Mouse (Mus musculus) megakaryocyte, embryonic 14.5 days (primary cell): ENCODE results near the gene Cacng7. TPM values are rescaled to one million over a fixed set of nuclear protein-coding genes. Genes with fewer than 3 reads are reported as not detected.
"Not testable (repeated sequence)": the region's sequence is repeated elsewhere in the genome, so short reads cannot be mapped to it uniquely, and the experiment has no call there.

Source experiments
- H3K27me3 ChIP-seq: replicated peaks from 2 replicates; pipeline ENCODE3; 2012; ENCODE audit warnings: inconsistent platforms
- H3K36me3 ChIP-seq: replicated peaks from 2 replicates; pipeline ENCODE3; 2012; ENCODE audit warnings: low read length, inconsistent platforms, mixed read lengths
- H3K4me1 ChIP-seq: 2 replicates; pipeline ENCODE4 v1.6.1; 2012; ENCODE audit warnings: inconsistent platforms
- H3K4me3 ChIP-seq: replicated peaks from 2 replicates; pipeline ENCODE3; 2012; ENCODE audit warnings: moderate library complexity, mild to moderate bottlenecking, inconsistent platforms
- H3K9me3 ChIP-seq: 2 replicates; pipeline ENCODE4 v1.6.1; 2012; ENCODE audit warnings: inconsistent platforms
- FLI1 ChIP-seq: IDR thresholded peaks from 2 replicates; pipeline ENCODE4 v1.6.1; 2012; ENCODE audit warnings: low read length, inconsistent platforms, mixed read lengths
- GATA1 ChIP-seq: IDR thresholded peaks from 3 replicates; pipeline ENCODE4 v1.6.1; 2012; ENCODE audit warnings: mixed read lengths, low read length, inconsistent platforms, borderline replicate concordance
- polyA plus RNA-seq: library from polyadenylated mRNA; stranded (reverse); fragments of >175 nt; gene quantifications from 2 replicates; pipeline ENCODE4 v1.2.3, GENCODE M21; 2012; ENCODE audit warnings: low replicate concordance; ENCODE audit not compliant: insufficient read depth

The Cacng7 gene
- polyA plus RNA-seq, 1 experiment = not detected

DNA sequence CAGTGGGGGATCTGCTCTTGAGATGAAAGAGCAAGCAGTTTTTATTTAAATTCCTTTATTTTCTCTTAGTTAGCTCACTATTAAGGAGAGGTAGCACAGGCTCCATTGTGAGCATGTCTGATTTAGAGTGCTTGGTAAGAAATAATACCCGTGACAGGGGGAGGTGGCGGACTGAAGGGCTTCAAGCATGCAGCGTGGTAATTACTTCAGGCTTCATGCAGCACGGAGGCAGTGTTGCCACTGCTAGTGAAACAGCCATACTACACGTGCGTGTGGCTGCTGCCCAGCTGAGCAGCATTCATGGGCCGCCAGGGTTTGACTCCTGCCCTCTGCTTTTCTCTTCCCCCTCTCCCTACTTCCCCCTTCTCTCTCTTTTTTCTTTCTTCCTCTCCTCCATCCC is 65.0 kb downstream of the Cacng7 start:
- Histone ChIP-seq H3K36me3 (no peaks in the 10 kb centered on the region), H3K9me3 (no peaks in the 10 kb centered on the region), H3K4me1 (no peaks in the 10 kb centered on the region), H3K4me3 (peak overlapping the region; percentile 7), H3K27me3 (peaks cover 15% of the 10 kb centered on the region)
- TF ChIP-seq FLI1 (no peak), GATA1 (no peak)

DNA sequence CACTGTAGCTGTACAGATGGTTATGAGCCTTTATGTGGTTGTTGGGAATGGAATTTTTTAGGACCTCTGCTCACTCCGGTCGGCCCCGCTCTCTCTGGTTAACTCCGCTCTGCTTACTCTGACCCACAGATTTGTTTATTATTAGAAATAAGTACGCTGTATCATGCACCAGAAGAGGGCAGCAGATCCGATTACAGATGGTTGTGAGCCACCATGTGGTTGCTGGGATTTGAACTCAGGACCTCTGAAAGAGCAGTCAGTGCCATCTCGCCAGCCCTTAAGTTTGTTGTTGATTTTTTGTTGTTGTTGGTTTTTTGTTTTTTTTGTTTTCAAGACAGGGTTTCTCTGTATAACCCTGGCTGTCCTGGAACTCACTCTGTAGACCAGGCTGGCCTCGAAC is 65.6 kb downstream of the Cacng7 start:
- H3K4me1 ChIP-seq, H3K4me3 ChIP-seq, H3K36me3 ChIP-seq, H3K9me3 ChIP-seq: not testable (repeated sequence)
- H3K27me3 ChIP-seq = peaks cover 17% of the 10 kb centered on the region

DNA sequence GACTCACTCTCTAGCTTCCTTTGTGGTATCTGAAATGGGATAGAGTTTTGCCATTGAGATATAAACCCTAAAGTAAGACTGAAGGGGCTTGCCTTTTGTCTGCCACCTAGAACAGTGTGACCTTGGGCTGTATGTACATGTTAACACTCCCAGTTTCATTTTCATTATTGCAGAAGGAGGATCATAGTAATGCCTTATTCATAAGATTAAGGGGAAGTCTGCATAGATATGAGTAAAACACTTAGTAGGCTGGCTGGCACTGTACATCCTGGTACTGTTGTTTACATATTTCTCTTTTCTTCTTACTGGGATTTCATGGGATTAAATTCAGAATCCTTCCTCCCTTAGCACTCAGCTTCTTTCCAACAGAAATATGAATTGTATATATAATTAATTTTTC is 67.2 kb downstream of the Cacng7 start:
- H3K4me3 ChIP-seq = no peak overlapping the region
- peaks cover 13% of the 10 kb centered on the region for H3K27me3 ChIP-seq
- no peaks in the 10 kb centered on the region for H3K4me1 ChIP-seq
- H3K9me3 ChIP-seq = no peaks in the 10 kb centered on the region
- no peak for TF ChIP-seq FLI1
- no peak for TF ChIP-seq GATA1
- no peaks in the 10 kb centered on the region for H3K36me3 ChIP-seq

DNA sequence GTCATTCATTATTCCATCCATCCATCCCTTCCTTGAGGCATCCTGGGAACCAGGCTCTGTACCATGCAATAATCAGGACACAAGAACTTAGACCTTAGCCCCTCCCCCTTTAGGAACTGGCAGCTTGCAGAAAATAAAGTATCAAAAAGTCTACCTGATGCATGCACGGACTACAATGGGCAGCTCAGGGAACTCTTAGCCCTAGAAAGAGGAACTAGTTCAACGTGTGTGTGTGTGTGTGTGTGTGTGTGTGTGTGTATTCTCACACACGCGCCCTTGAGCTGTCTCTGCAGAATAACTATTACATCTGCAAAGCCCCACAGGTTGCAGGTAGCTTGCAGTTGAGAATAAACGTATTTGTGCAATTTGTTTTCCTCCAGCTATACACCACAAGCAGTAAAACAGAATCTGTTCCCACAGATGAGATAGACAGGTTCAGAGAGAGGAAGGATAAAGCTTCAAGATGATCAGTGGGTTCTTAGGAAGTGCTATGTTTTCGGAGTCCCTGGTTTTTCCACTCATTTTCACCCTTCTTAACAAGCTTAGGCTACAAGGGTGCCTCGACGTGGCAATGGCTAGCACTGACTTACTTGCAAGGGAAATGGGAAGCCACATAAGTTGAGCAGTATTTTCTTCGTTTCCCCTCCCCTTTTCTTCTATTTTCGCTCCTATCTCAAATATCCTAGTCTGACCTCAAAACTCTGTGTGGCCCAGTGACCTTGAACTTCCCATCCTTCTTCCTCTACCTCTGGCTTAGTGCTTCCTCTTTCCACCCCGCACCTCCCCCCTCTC is 77.2 kb downstream of the Cacng7 start:
- TF ChIP-seq FLI1 (no peak), GATA1 (no peak)
- Histone ChIP-seq H3K36me3 (no peaks in the 10 kb centered on the region), H3K4me3 (no peak overlapping the region), H3K27me3 (peaks cover 56% of the 10 kb centered on the region), H3K4me1 (peaks cover 18% of the 10 kb centered on the region), H3K9me3 (peaks cover 4% of the 10 kb centered on the region; the same call in 1 of the 2 replicates)

DNA sequence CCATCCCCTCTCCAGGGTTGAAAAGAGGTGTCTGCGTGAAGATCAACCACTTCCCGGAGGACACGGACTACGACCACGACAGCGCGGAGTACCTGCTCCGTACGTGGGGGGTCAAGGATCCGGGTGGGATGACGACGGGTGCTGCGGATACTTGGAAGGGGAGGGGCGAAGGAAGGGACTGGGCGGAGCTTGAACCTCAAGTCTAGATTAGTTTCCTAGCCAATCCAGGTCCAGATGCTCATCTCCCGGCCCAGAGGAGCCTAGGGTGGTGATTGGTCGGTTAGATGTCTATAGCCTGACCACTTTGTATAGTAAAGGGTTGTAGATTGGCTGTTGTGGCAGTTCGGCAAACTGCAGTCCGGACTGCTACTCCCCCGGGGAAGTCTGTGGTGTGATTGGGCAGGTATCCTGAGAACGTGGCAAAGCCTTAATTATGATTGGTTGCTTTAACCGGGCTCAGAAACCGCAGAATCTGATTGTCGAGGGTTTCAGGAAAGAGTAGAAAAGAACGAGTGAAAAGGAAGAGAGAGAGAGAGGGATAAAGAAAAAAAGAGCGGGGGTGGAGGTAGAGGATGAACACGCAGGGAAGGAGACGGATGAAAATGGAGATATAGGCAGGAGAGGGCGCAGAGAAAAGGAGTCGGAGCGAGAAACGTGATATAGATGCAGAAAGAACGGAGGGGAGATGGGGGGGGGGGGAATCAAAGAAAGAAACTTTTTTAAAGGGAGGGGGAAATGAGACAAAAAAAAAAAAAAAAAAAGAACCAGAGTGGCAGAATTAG is 78.6 kb downstream of the Cacng7 start:
- Histone ChIP-seq H3K4me3 (peak overlapping the region; percentile 79), H3K4me1 (peaks cover 25% of the 10 kb centered on the region), H3K27me3 (peaks cover 69% of the 10 kb centered on the region), H3K9me3 (peaks cover 10% of the 10 kb centered on the region), H3K36me3 (no peaks in the 10 kb centered on the region)
- TF ChIP-seq GATA1 (no peak), FLI1 (no peak)

DNA sequence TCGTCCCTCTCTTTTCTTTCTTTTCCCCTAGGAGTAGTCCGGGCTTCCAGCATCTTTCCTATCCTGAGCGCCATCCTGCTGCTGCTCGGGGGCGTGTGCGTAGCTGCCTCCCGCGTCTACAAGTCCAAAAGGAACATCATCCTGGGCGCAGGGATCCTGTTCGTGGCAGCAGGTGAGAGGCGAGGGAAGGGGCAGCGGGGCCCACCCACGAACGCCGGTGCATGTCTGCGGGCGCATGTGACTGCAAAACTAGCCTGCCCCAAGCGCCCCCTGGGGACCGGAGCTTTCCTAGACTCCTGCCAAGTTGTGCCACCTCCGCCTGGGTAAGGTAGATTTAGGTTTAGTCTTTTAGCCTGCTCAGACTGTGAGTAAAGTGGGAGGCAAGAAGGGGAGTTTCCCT is 79.3 kb downstream of the Cacng7 start:
- TF ChIP-seq FLI1 (no peak), GATA1 (no peak)
- Histone ChIP-seq H3K9me3 (peaks cover 14% of the 10 kb centered on the region), H3K27me3 (peaks cover 74% of the 10 kb centered on the region), H3K36me3 (no peaks in the 10 kb centered on the region), H3K4me1 (peaks cover 25% of the 10 kb centered on the region), H3K4me3 (peak overlapping the region; percentile 76)

DNA sequence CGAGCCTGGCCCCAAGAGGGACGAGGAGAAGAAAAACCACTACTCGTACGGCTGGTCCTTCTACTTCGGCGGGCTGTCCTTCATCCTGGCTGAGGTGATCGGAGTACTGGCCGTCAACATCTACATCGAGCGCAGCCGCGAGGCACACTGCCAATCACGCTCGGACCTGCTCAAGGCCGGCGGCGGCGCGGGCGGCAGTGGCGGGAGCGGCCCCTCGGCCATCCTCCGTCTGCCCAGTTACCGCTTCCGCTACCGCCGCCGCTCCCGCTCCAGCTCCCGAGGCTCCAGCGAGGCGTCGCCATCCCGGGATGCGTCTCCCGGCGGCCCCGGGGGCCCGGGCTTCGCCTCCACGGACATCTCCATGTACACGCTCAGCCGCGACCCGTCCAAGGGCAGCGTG is 82.1 kb downstream of the Cacng7 start:
- H3K4me3 ChIP-seq = peak overlapping the region; percentile 86
- no peak for TF ChIP-seq GATA1
- TF ChIP-seq FLI1 = no peak
- H3K36me3 ChIP-seq = no peaks in the 10 kb centered on the region
- H3K4me1 ChIP-seq = peaks cover 25% of the 10 kb centered on the region
- H3K27me3 ChIP-seq = peaks cover 86% of the 10 kb centered on the region
- peaks cover 17% of the 10 kb centered on the region for H3K9me3 ChIP-seq

DNA sequence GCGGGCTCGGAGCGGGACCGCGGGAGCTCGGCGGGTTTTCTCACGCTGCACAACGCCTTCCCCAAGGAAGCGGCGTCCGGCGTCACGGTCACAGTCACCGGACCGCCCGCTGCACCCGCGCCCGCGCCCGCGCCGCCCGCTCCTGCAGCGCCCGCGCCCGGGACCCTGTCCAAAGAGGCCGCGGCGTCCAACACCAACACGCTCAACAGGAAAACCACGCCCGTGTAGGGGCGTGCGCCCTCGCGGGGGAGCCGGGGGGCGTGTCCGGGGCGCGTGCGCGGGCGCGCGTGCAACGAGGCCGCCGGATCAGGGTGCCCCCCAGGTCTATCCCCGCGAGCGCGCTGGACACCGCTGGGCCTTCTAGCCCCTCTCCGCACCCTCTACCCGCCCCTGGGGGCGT is 82.6 kb downstream of the Cacng7 start:
- TF ChIP-seq FLI1 = no peak
- TF ChIP-seq GATA1 = no peak
- Histone ChIP-seq H3K4me3 (peak overlapping the region; percentile 86), H3K4me1 (peaks cover 25% of the 10 kb centered on the region), H3K9me3 (peaks cover 17% of the 10 kb centered on the region), H3K36me3 (no peaks in the 10 kb centered on the region), H3K27me3 (peaks cover 86% of the 10 kb centered on the region)

Other genes starting within 250 kb of the Cacng7 start
- not detected in 2 replicates for gene AU018091, start 163.8 kb upstream of the Cacng7 start, polyA plus RNA-seq
- not detected in 2 replicates for gene Nlrp12, start 83.2 kb upstream of the Cacng7 start, polyA plus RNA-seq
- gene Myadm, start 43.9 kb upstream of the Cacng7 start, polyA plus RNA-seq = 1.5 and 8.9 TPM in 2 replicates
- 0.23 TPM in 1 of 2 replicates, not detected in the other for gene Prkcg, start 43.8 kb upstream of the Cacng7 start, polyA plus RNA-seq
- gene Cacng8, start 57.7 kb downstream of the Cacng7 start, polyA plus RNA-seq = not detected in 2 replicates
- not detected in 2 replicates for gene Cacng6, start 91.2 kb downstream of the Cacng7 start, polyA plus RNA-seq
- not detected in 2 replicates for gene Tarm1, start 169.7 kb downstream of the Cacng7 start, polyA plus RNA-seq